Mouse (Mus musculus) bone marrow macrophage, adult 2 months (primary cell): ENCODE data around the gene 6030468B19Rik. TPM values are rescaled to one million over a fixed set of nuclear protein-coding genes. Genes with fewer than 3 reads are reported as not detected.

Experiments used
- H3K27ac ChIP-seq: 2 replicates; pipeline ENCODE4 v1.5.1; 2012; ENCODE audit warnings: low read depth, low read length; ENCODE audit not compliant: insufficient read depth
- H3K4me1 ChIP-seq: 2 replicates; pipeline ENCODE4 v1.6.1; 2012; ENCODE audit warnings: low read length; ENCODE audit not compliant: control insufficient read depth, insufficient read depth
- H3K4me3 ChIP-seq: 2 replicates; pipeline ENCODE4 v1.5.1; 2012; ENCODE audit warnings: mild to moderate bottlenecking, low read length, moderate library complexity; ENCODE audit not compliant: insufficient read depth
- CTCF ChIP-seq: IDR thresholded peaks from 2 replicates; pipeline ENCODE4 v1.5.1; 2012; ENCODE audit warnings: low read depth, mild to moderate bottlenecking, low read length, moderate library complexity
- POLR2A ChIP-seq: IDR thresholded peaks from 2 replicates; pipeline ENCODE4 v1.6.1; 2012; ENCODE audit warnings: mild to moderate bottlenecking, low read depth, low read length, borderline replicate concordance
- polyA plus RNA-seq: library from polyadenylated mRNA; stranded (reverse); fragments of >200 nt; gene quantifications from 2 replicates; pipeline ENCODE4 v1.2.4, GENCODE M21; 2012; ENCODE audit not compliant: missing spikeins, insufficient read depth, insufficient read length

6030468B19Rik gene
- polyA plus RNA-seq, 1 experiment = not detected

GRCm38 (mm10) chr11:117848985-117849671 lies 51.7 kb downstream of the 6030468B19Rik start, which contains the start of gene Birc5:
Birc5 (plus strand) TSS chr11:117849251.
- Histone ChIP-seq H3K4me3 (peak within 1 kb of the TSS; percentile 93), H3K27ac (peak within 1 kb of the TSS; percentile 94), H3K4me1 (peaks cover 18% of the 10 kb centered on the region)
- no peak for TF ChIP-seq CTCF
- no peak for TF ChIP-seq POLR2A

- Histone ChIP-seq H3K4me3 (no peak overlapping the region), H3K4me1 (peaks cover 10% of the 10 kb centered on the region), H3K27ac (no peak overlapping the region)
- TF ChIP-seq CTCF (no peak), POLR2A (no peak)
These were observed 55.4 kb downstream of the 6030468B19Rik start for GRCm38 (mm10) chr11:117852875-117853274.

GRCm38 (mm10) chr11:117854241-117854640 lies 56.8 kb downstream of the 6030468B19Rik start:
- Histone ChIP-seq H3K4me1 (peaks cover 8% of the 10 kb centered on the region), H3K27ac (no peak overlapping the region), H3K4me3 (no peak overlapping the region)
- TF ChIP-seq CTCF = no peak
- TF ChIP-seq POLR2A = no peak

GRCm38 (mm10) chr11:117855360-117855759 lies 57.9 kb downstream of the 6030468B19Rik start:
- peaks cover 6% of the 10 kb centered on the region for H3K4me1 ChIP-seq
- no peak overlapping the region for H3K27ac ChIP-seq
- H3K4me3 ChIP-seq = no peak overlapping the region
- TF ChIP-seq CTCF = no peak

- no peak for TF ChIP-seq CTCF
- no peak for TF ChIP-seq POLR2A
- no peak overlapping the region for H3K4me3 ChIP-seq
- 0 out of 2 replicates have a peak, but pooled peaks cover 4% of the 10 kb centered on the region for H3K4me1 ChIP-seq
- no peak overlapping the region for H3K27ac ChIP-seq
These were observed 58.5 kb downstream of the 6030468B19Rik start for GRCm38 (mm10) chr11:117855975-117856374.

Other genes with a start within 250 kb of the 6030468B19Rik start
- 16.4 and 16.9 TPM in 2 replicates for gene Tnrc6c, start 143.4 kb upstream of the 6030468B19Rik start, polyA plus RNA-seq
- 2.1 and 2.7 TPM in 2 replicates for gene Tmc8, start 15.6 kb upstream of the 6030468B19Rik start, polyA plus RNA-seq
- gene Tmc6, start 15.5 kb upstream of the 6030468B19Rik start, polyA plus RNA-seq = 16.7 and 36.7 TPM in 2 replicates
- 4.0 and 5.0 TPM in 2 replicates for gene Gm20708, start 12.0 kb downstream of the 6030468B19Rik start, polyA plus RNA-seq
- gene Syngr2, start 12.0 kb downstream of the 6030468B19Rik start, polyA plus RNA-seq = 183 and 189 TPM in 2 replicates
- gene Afmid, start 28.3 kb downstream of the 6030468B19Rik start, polyA plus RNA-seq = 3.5 and 9.9 TPM in 2 replicates
- 56.8 and 70.1 TPM in 2 replicates for gene Tk1, start 28.4 kb downstream of the 6030468B19Rik start, polyA plus RNA-seq
- 97.3 and 103 TPM in 2 replicates for gene Birc5, start 51.6 kb downstream of the 6030468B19Rik start, polyA plus RNA-seq
- not detected in 2 replicates for gene Tmem235, start 63.1 kb downstream of the 6030468B19Rik start, polyA plus RNA-seq
- gene Tha1, start 75.8 kb downstream of the 6030468B19Rik start, polyA plus RNA-seq = 2.8 and 4.5 TPM in 2 replicates
- 6.9 and 7.1 TPM in 2 replicates for gene Socs3, start 172.4 kb downstream of the 6030468B19Rik start, polyA plus RNA-seq
- 35.4 and 37.1 TPM in 2 replicates for gene Pgs1, start 188.6 kb downstream of the 6030468B19Rik start, polyA plus RNA-seq